Mouse (Mus musculus) adrenal gland, adult 18-20 months (tissue): ENCODE results near the gene Lsamp. TPM values are rescaled to one million over a fixed set of nuclear protein-coding genes. Genes with fewer than 3 reads are reported as not detected.
A peak's percentile ranks its signal among the peaks of the same experiment; 100 is the strongest.

Experiments
- DNase-seq, 2 experiments: peaks; one replicate each; pipeline ENCODE4 v3.0.0; 2021 to 2022; ENCODE audit warnings: low spot score in 2 of 2
- total RNA-seq, 2 experiments: library from RNA; stranded (reverse); gene quantifications; 1 replicate in 1 of 2; 2 replicates in 1 of 2; pipeline ENCODE4 v1.2.3; 2021

Gene Lsamp
- total RNA-seq, 2 experiments from 2014 or later, result 5.9 to 9.4 TPM

GRCm38 (mm10) chr16:40234151-40234895 lies 250.2 kb downstream of the Lsamp start:
- no peak for DNase-seq

- DNase-seq, result no peak
These were observed 287.7 kb downstream of the Lsamp start for GRCm38 (mm10) chr16:40271859-40272258.

DNA sequence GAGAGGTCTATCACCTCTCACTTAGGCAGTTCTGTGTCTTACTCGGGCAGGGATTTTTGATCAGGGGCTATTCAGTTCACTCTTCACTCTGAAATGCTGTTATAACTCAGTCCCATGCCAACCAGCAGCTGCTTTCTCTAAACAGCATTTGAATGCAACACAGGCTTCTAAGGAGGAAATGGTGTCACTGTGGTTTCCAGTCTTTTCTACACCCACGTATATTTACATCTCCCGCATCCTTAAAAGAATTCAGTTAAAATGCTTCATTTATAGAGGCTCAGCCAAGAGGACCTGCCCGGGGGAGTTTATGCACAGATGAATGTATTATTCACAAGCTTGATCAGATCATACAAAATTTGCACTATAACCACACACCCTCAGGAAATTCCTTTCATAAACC lies 306.0 kb downstream of the Lsamp start:
- no peak for DNase-seq

GRCm38 (mm10) chr16:40294296-40294882 lies 310.2 kb downstream of the Lsamp start:
- no peak for DNase-seq

DNA sequence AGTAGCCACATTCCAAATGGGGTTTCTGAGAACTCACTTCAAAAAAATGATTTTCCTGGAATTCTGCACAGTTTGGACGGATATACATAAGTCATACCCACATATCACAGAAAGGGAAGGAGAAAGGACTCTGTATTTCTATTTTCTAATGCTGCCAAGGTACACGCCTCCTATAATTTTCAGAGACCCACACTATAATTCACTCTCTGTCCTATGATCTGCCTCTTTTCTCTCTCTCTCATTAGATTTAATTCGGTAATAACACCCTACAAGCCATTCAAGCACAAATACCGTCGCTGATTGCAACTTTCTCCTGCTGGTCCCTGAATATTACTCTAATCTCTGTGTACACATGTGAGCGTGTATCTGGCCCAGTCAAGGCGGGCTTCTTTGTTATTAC lies 311.1 kb downstream of the Lsamp start:
- no peak for DNase-seq

DNA sequence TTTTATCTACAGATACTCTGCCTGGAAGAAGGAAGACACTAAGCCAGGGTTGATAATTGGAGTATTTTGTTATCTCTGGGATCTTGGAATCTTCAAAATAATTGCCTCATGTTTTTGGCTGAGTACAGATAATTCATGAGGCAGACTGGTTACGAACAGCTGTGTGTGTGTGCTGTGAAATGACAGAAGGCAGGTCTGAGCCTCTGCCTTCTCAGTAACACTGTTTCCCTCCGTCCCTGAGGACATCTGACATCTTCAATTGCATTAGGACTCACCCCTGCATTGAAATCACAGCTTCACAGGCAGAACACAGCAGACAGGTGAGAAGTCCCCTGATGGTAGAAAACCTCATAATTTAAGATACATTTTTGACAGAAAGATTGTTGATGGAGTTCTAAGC lies 323.5 kb downstream of the Lsamp start:
- no peak for DNase-seq

DNA sequence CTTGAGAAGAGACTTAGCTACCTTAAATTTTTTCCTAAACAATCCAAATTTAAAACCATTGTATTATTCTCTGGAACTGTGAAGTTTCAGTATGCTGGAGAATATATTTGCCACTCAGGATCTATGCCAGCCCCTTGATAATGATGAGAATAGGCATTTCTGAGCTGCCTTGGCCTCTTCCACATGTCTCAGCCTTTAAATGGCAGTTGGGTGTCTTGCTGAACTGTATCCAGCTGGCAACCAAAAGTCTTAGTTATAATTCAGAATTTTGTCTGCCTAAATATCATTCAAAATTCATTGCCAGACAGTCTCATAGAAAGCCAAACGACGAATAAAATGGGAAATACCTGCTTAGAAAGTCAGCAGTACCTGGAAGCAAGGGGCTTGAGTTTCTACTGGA lies 332.0 kb downstream of the Lsamp start:
- no peak for DNase-seq

GRCm38 (mm10) chr16:40324811-40325210 lies 340.6 kb downstream of the Lsamp start:
- no peak for DNase-seq

GRCm38 (mm10) chr16:40328249-40328820 lies 344.2 kb downstream of the Lsamp start:
- no peak for DNase-seq

DNA sequence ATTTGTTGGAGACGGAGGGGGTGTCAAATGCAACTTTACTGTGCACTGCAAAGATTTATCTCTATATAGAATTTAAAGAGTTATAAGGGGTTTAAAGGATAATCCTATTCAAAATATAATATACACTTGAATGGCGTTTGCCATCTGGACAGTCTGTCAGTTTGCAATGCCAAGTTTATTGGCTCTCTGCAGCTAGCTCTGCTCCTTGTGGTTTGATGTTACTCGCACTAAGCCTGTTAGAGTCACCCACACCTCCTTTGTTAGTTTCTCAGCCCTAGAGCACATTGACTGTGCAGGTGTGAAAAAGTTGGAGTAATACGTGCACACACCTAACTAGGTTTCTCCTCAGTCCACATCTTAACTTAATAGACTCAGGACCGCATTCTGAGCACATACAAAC lies 385.5 kb downstream of the Lsamp start:
- no peak for DNase-seq

DNA sequence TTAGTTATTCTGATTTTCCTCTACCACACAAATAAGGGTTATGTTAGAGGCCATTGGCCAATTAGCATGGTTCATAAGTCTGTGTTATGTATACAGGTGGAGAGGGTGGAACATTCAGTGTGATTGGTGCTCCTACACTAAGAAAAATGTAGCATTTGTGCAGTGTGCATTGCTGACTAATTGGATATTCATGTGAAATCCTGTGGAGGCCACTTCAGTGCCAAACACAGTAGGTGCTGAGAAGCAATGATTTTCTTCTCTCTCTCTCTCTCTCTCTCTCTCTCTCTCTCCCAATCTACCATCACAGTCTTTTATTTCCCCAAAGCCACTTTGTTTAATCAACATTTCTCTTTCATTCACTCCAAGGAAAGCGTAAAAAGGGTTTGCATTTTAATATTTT lies 387.1 kb downstream of the Lsamp start:
- no peak for DNase-seq

GRCm38 (mm10) chr16:40375314-40375713 lies 391.2 kb downstream of the Lsamp start:
- no peak for DNase-seq

DNA sequence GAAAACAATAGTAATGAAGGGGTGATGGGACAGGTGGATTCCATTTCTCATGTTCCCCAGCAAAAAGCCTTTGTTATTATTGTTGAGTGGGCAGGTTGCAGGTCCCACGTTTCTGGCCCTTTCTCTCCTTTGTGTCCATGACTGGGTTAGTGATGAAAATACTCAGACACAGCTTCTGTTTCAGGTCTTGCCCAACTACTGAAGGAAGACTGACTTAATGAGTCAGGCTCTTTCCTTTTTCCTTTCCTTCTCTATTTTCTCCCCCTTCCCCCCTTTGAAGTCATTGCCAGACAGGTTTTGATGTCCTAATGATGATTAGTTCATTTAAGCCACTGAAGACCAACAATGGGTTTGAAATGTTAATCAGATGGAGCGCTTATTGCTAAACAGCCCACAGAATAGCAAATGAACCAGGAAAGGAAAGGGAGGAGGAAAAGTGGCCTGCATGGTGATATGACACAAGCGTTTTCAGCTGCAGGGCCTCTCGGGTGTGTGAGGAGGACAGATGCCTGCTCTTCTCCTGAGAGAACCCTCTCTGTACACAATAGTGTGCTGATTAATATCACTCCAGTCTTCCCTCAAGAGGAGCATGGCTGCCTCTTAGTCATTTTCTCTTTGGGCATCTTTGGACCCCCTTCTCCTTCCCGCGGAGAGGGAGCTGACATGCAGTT lies 393.1 kb downstream of the Lsamp start:
- DNase-seq, result no peak

DNA sequence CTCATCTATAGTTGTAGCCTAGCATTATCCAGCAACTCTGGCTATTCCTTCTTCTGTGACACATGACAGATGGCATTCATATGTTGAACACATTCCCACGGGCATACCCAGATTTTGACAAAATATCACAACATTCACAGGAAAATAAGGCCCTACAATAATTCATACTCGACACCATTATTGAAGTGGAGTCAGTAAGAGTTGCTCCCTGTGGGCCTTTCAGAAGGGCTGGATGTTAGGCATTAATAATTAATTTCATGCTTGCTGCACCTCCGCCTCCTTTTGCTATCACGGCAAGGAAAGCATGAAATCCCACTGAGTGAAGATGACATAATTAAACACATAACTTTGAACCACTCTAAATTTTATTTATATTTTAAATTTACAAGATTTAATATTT lies 407.9 kb downstream of the Lsamp start:
- DNase-seq, result no peak

DNA sequence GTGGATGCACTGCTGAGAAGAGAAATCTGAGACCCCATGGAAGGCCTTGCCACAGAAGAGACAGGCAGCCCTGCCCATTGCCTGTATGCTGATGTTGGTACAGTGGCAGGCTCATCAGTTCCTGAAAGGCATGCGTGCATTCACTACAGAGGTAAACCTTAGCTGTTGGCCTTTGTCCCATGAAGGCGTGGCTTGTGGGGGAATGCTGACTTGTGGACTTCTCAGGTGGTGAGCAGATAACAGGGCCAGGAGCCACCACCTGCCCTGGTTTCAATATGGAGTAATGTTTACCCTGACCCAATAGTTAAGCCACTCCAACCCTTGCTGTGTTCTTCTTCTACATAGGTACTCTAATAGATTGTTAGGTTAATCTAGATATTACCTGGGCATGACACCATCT lies 415.4 kb downstream of the Lsamp start:
- no peak for DNase-seq

- DNase-seq, result no peak
These were observed 450.1 kb downstream of the Lsamp start for GRCm38 (mm10) chr16:40434280-40434679.

DNA sequence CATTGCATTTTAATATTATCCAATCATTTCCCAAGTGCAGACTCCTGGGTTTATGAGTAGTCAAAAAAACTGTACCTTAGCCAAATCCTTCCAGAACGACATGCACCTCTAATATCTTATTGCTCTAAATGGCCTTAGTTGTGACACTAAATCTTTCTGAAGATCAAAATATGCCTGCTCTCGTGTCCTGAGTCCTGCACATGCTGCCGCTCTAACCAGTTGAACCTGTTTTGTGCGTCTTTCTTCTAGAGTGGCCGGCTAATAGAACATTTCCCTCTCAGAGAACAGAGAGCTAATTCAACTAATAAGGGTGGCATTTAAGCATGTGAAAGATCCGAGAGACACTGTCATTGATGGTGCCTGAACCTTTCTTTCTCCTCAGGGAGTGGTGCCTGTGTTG lies 452.3 kb downstream of the Lsamp start:
- DNase-seq, result no peak

- no peak for DNase-seq
These were observed 453.7 kb downstream of the Lsamp start for GRCm38 (mm10) chr16:40437879-40438278.

DNA sequence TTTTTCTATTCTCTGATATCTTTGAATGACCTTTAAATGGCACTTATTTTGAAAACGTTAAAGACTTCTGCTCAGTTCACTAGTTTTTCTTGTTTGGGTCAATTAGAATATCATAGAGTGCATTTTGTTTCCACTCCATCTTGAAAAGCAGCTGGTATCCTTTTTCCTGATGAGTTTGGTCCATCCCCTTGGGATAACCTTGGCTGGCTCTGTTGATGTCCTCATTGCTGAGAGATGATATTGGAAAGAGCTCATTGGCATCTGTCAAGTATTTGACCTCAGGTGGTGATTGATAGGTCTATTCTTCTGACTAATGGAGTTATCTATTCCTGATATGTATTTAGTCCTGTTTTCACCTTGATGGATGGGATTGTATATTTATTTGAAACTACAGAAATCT lies 454.7 kb downstream of the Lsamp start:
- no peak for DNase-seq

DNA sequence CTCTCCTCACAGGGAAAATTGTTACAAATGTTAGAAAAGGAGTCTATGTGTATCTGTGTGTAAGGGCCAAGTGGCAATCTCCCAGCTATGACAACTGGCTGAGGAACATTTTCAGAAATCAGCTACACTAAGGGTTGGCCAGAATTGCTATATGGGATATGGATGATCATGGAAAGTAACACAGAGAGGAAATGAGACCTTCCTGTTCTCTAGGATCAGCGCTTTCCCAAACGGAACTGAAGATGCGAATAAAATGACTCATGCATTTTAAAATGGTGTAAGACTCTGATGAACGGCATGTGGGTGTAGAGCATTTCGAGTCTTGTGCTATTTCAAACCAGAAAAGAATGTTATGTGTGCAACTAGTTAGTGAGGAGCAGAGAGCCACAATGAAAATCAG lies 462.4 kb downstream of the Lsamp start:
- no peak for DNase-seq

- no peak for DNase-seq
These were observed 479.4 kb downstream of the Lsamp start for GRCm38 (mm10) chr16:40463411-40464058.

DNA sequence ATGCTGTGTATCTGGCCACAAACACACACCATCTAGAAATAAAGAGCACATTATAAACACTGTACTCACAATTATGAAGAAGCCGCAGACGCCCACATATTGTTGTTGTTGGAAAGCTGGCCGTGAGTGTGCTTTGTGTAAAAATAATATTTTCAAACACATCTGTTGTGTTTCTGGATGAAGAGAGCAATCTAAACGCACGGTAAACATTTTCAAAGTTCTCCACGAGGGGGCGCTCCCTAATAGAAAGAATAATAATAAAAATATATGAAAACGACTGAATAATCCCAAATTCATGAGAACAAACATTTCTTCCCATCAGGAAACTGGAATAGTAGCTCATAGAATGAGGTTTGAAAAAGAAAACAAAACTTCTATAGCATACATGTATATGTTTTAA lies 482.4 kb downstream of the Lsamp start:
- peak; percentile 8 to 20 for DNase-seq
